Mouse (Mus musculus) liver, postnatal 0 days (tissue): Measurements from ENCODE around the gene Tmem52.

Experiments
- CTCF ChIP-seq: sonication (generic); IDR thresholded peaks from 2 replicates; pipeline ENCODE4 v1.5.1; 2016; ENCODE audit warnings: antibody characterized with exemption, low read depth
- EP300 ChIP-seq: IDR thresholded peaks from 2 replicates; pipeline ENCODE4 v1.6.1; 2016; ENCODE audit warnings: antibody characterized with exemption, low read depth, mild to moderate bottlenecking

GRCm38 (mm10) chr4:155429202-155429601 is 39.7 kb upstream of the Tmem52 start:
- no peak for TF ChIP-seq CTCF
- TF ChIP-seq EP300: no peak
